18 mouse cellular contexts compared by ENCODE assay signal in genomic region chr19:45494121-45494775, GRCm38 (mm10).
DNase-seq lines count a peak whose midpoint lies in the region; ATAC-seq and TF ChIP-seq lines count a peak whose summit lies in the region.
"Had no signal": no experiment of that assay in that cellular context is flagged by ENCODE, and none has a peak within 500 bp of the region (broad histone marks: within the 10 kb centered on the region; RNA-seq: fewer than 3 reads in every experiment).

No protein-coding gene starts in this region.

- no peak overlapping the region for H3K9ac ChIP-seq in hindbrain, embryonic 13.5 days
- H3K9ac ChIP-seq in hindbrain, embryonic 12.5 days = no peak overlapping the region
- no peak overlapping the region for H3K9ac ChIP-seq in forebrain, postnatal 0 days
- H3K9ac ChIP-seq in neural tube, embryonic 14.5 days (replicated peaks; ENCODE audit: low read depth, low read length) = no peak overlapping the region; the same call in 1 of the 2 replicates
- H3K9ac ChIP-seq: liver, embryonic 15.5 days had no signal

- peak overlapping the region; percentile 77 for H3K27ac ChIP-seq in hindbrain, embryonic 13.5 days
- no peak overlapping the region for H3K27ac ChIP-seq in hindbrain, embryonic 12.5 days
- H3K27ac ChIP-seq in forebrain, postnatal 0 days (ENCODE audit: low read depth, low read length) = peak overlapping the region; percentile 45; the same call in 1 of the 2 replicates
- H3K27ac ChIP-seq in neural tube, embryonic 14.5 days (ENCODE audit: low read depth, low read length) = peak overlapping the region; percentile 4; the same call in 1 of the 2 replicates
- H3K27ac ChIP-seq: kidney, postnatal 0 days; liver, embryonic 15.5 days had no signal

- H3K4me1 ChIP-seq in hindbrain, embryonic 13.5 days (replicated peaks) = peaks cover 39% of the 10 kb centered on the region
- H3K4me1 ChIP-seq in hindbrain, embryonic 12.5 days = peaks cover 12% of the 10 kb centered on the region
- H3K4me1 ChIP-seq in forebrain, postnatal 0 days (ENCODE audit: insufficient read depth) = peaks cover 5% of the 10 kb centered on the region; the same call in 1 of the 2 replicates
- H3K4me1 ChIP-seq in neural tube, embryonic 14.5 days (ENCODE audit: control insufficient read depth, insufficient read depth, low read length) = peaks cover 24% of the 10 kb centered on the region

- DNase-seq in brain, adult 2 months (ENCODE audit: low read depth, low spot score) = peak; percentile 23
- DNase-seq in forebrain, postnatal 0 days = no peak
- DNase-seq in urinary bladder, postnatal 25 days (ENCODE audit: low spot score) = no peak
- no peak for DNase-seq in lung, postnatal 10 days
- DNase-seq: adrenal gland, adult 8-10 months; cerebellum, adult 2 months; gastrocnemius, postnatal 25 days; heart, postnatal 10 days; layer of hippocampus, adult 9-11 months had no signal

- H3K27me3 ChIP-seq in hindbrain, embryonic 13.5 days = no peaks in the 10 kb centered on the region
- no peaks in the 10 kb centered on the region for H3K27me3 ChIP-seq in hindbrain, embryonic 12.5 days
- no peaks in the 10 kb centered on the region for H3K27me3 ChIP-seq in forebrain, postnatal 0 days (ENCODE audit: insufficient read depth, low read length)
- H3K27me3 ChIP-seq in neural tube, embryonic 14.5 days (ENCODE audit: control insufficient read depth, insufficient read depth, low read length) = no peaks in the 10 kb centered on the region
- H3K27me3 ChIP-seq: CH12.LX; liver, embryonic 15.5 days had no signal

- 0 out of 2 replicates have a peak overlapping the region, but pooled peaks have one; percentile 1 for H3K4me2 ChIP-seq in hindbrain, embryonic 13.5 days
- no peak overlapping the region for H3K4me2 ChIP-seq in hindbrain, embryonic 12.5 days (replicated peaks)
- H3K4me2 ChIP-seq in forebrain, postnatal 0 days (ENCODE audit: low read depth) = 0 out of 2 replicates have a peak overlapping the region, but pooled peaks have one; percentile 2
- H3K4me2 ChIP-seq in neural tube, embryonic 14.5 days (ENCODE audit: low read depth, low read length) = no peak overlapping the region
- H3K4me2 ChIP-seq: liver, embryonic 15.5 days had no signal

- H3K4me3 ChIP-seq in hindbrain, embryonic 13.5 days = no peak overlapping the region
- no peak overlapping the region for H3K4me3 ChIP-seq in hindbrain, embryonic 12.5 days
- no peak overlapping the region for H3K4me3 ChIP-seq in forebrain, postnatal 0 days (ENCODE audit: low read depth, low read length)
- H3K4me3 ChIP-seq in neural tube, embryonic 14.5 days (ENCODE audit: low read depth, low read length) = no peak overlapping the region
- H3K4me3 ChIP-seq: erythroblast, embryonic 14.5 days; liver, embryonic 15.5 days had no signal

- no peak for TF ChIP-seq CTCF in forebrain, postnatal 0 days (IDR thresholded peaks at IDR 0.05; ENCODE audit: low read depth)

- ATAC-seq in hindbrain, embryonic 13.5 days (ENCODE audit: low FRiP score) = no peak
- ATAC-seq in hindbrain, embryonic 12.5 days (ENCODE audit: low FRiP score) = no peak
- ATAC-seq in forebrain, postnatal 0 days = no peak; the same call in 1 of the 2 replicates
- peak; percentile 46; the same call in 1 of the 2 replicates for ATAC-seq in neural tube, embryonic 14.5 days (ENCODE audit: low read depth)
- ATAC-seq: intestine, postnatal 0 days; lung, postnatal 0 days had no signal

- H3K9me3 ChIP-seq in hindbrain, embryonic 13.5 days = no peaks in the 10 kb centered on the region
- no peaks in the 10 kb centered on the region for H3K9me3 ChIP-seq in hindbrain, embryonic 12.5 days (replicated peaks)
- H3K9me3 ChIP-seq in forebrain, postnatal 0 days (ENCODE audit: low read length) = no peaks in the 10 kb centered on the region
- no peaks in the 10 kb centered on the region for H3K9me3 ChIP-seq in neural tube, embryonic 14.5 days (ENCODE audit: control insufficient read depth, low read length)
- H3K9me3 ChIP-seq: liver, embryonic 15.5 days had no signal

- WGBS in hindbrain, embryonic 13.5 days = 49% methylated on average over 10 of the region's 10 CpGs
- 65% methylated on average over 10 of the region's 10 CpGs for WGBS in hindbrain, embryonic 12.5 days
- 17% methylated on average over 10 of the region's 10 CpGs for WGBS in forebrain, postnatal 0 days
- WGBS in neural tube, embryonic 14.5 days = 19% methylated on average over 10 of the region's 10 CpGs

- H3K36me3 ChIP-seq in hindbrain, embryonic 13.5 days = no peaks in the 10 kb centered on the region
- no peaks in the 10 kb centered on the region for H3K36me3 ChIP-seq in hindbrain, embryonic 12.5 days
- H3K36me3 ChIP-seq in forebrain, postnatal 0 days (ENCODE audit: insufficient read depth) = no peaks in the 10 kb centered on the region
- H3K36me3 ChIP-seq in neural tube, embryonic 14.5 days (ENCODE audit: control insufficient read depth, insufficient read depth, low read length) = no peaks in the 10 kb centered on the region

Comparison
In these comparisons a context has a peak if more than half of its experiments do, and no peak if none do; other contexts are left out.
1. H3K4me2 ChIP-seq: peak in hindbrain, embryonic 13.5 days (single experiment) and forebrain, postnatal 0 days (single experiment); none in hindbrain, embryonic 12.5 days (single experiment) and neural tube, embryonic 14.5 days (single experiment).